Mouse (Mus musculus) forebrain, embryonic 13.5 days (tissue): ENCODE data around the gene Myo1f. TPM values are rescaled to one million over a fixed set of nuclear protein-coding genes. Genes with fewer than 3 reads are reported as not detected.

Source experiments
- ATAC-seq: fragments of 200-750 bp; cut with Nextera tagmentation; 2 replicates; pipeline ENCODE4 v1.8.0; 2017
- H3K27ac ChIP-seq: fragments of 300-500 bp; sonication (generic); 2 replicates; pipeline ENCODE4 v1.5.1; 2015; ENCODE audit warnings: inconsistent platforms, mild to moderate bottlenecking, moderate library complexity
- H3K27me3 ChIP-seq: fragments of 300-500 bp; sonication (generic); 2 replicates; pipeline ENCODE4 v1.6.1; 2015; ENCODE audit warnings: mild to moderate bottlenecking, inconsistent platforms
- H3K36me3 ChIP-seq: fragments of 300-500 bp; sonication (generic); 2 replicates; pipeline ENCODE4 v1.6.1; 2015; ENCODE audit warnings: mild to moderate bottlenecking, inconsistent platforms; ENCODE audit not compliant: poor library complexity, severe bottlenecking
- H3K4me1 ChIP-seq: fragments of 300-500 bp; sonication (generic); 2 replicates; pipeline ENCODE4 v1.6.1; 2015; ENCODE audit warnings: inconsistent platforms
- H3K4me2 ChIP-seq: fragments of 300-500 bp; sonication (generic); 2 replicates; pipeline ENCODE4 v1.6.1; 2015; ENCODE audit warnings: inconsistent platforms, mild to moderate bottlenecking, moderate library complexity
- H3K4me3 ChIP-seq: fragments of 300-500 bp; sonication (generic); 2 replicates; pipeline ENCODE4 v1.5.1; 2015; ENCODE audit warnings: mild to moderate bottlenecking, inconsistent platforms
- H3K9ac ChIP-seq: fragments of 300-500 bp; sonication (generic); 2 replicates; pipeline ENCODE4 v1.6.1; 2015; ENCODE audit warnings: mild to moderate bottlenecking, inconsistent platforms
- H3K9me3 ChIP-seq: fragments of 300-500 bp; sonication (generic); replicated peaks from 2 replicates; pipeline ENCODE4 v1.6.1; 2016; ENCODE audit warnings: inconsistent platforms
- WGBS: fragments of 180-500 bp; shearing (Covaris S2); methylation state at CpG from one replicate; pipeline ENCODE4 v1.1.7; 2015; 5-methylcytosine and 5-hydroxymethylcytosine counted together
- polyA plus RNA-seq: library from polyadenylated mRNA; unstranded; fragments of >200 nt; fragmentation: Nextera tagmentation; extraction: Ambion mirVana; gene quantifications from 2 replicates; pipeline ENCODE4 v1.2.1, GENCODE M21; 2015

Myo1f gene
- polyA plus RNA-seq, result 1.0 and 1.4 TPM in 2 replicates

DNA sequence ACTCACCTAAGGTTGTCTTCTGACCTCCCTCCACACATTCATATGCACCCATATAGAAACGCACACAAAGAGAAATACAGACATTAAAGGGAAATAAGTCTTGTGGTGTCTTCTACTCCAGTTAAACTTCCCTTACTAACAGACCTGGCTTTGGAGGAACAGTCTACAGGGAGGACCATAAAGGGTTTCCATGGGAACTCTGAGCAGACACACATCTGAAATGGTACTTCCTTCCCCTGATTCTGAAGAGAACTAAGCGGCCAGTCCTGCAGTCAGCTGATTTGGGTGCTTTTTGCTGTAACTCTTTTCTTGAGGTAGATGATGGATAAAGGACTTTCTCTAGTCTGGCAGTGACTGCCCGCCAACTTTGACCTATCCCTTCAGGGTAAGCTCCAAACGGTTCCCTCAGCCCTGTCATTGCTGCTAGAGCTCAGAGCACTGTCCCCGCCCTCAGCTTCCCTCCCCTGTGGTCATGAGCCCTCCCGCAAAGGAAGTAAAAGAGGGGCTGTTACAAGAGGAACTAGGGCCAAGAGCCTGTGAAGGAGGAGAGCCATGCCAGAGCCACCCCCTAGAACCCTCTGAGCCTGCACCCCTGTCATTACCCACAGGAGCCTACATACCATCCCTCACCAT, at the start of gene Myo1f:
Gene Myo1f (plus strand): TSS at position 485 of the 633 bp plus-strand sequence.
- WGBS, result 50% methylated on average over 6 of the region's 6 CpGs
- H3K27me3 ChIP-seq, result no peaks in the 10 kb centered on the region
- H3K4me2 ChIP-seq, result no peak within 1 kb of the TSS
- no peak for ATAC-seq
- no peaks in the 10 kb centered on the region for H3K9me3 ChIP-seq
- H3K4me3 ChIP-seq, result no peak within 1 kb of the TSS
- no peaks in the 10 kb centered on the region for H3K4me1 ChIP-seq
- H3K9ac ChIP-seq, result no peak within 1 kb of the TSS
- no peak within 1 kb of the TSS for H3K27ac ChIP-seq
- H3K36me3 ChIP-seq, result peaks cover 15% of the 10 kb centered on the region

DNA sequence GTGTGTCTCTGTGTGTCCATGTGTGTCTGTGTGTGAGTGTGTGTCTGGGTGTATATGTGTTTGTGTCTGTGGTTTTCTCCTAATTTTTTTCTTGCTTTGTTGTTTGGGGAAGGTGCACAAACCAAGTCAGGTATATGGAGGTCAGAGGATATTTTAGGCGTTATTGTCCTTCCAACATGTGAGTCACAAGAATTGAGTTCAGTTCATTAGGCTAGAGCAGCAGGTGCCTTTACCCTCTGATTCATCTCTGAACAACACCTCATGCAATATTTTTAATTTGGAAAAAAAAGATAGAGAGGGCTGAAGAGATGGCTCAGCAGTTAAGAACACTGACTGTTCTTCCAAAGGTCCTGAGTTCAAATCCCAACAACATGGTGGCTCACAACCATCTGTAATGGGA, 47.1 kb upstream of the Myo1f start:
- 89% methylated on average over 1 of the region's 1 CpGs for WGBS

DNA sequence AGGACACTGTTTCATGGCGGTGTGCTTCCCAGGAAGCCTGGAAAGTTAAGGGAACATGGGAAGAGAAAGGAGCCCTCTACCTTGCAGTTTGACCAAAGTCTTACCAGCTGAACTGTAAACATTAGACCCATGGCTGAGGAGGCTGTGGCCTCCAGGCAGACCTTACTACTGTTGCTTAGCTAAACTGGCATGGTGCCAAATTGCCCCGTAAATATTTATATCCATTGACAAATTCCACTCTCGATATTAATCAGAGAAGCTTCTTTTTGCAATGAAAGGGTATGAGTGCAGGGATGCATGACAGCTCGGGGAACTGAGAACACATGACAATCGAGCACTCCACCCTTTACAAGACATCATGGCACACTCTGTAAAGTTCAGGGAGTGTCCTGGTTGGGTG, 45.3 kb upstream of the Myo1f start:
- Histone ChIP-seq H3K9ac (no peak overlapping the region), H3K36me3 (no peaks in the 10 kb centered on the region), H3K4me3 (no peak overlapping the region), H3K27ac (no peak overlapping the region), H3K4me2 (no peak overlapping the region), H3K9me3 (no peaks in the 10 kb centered on the region), H3K27me3 (no peaks in the 10 kb centered on the region), H3K4me1 (no peaks in the 10 kb centered on the region)
- WGBS, result 79% methylated on average over 5 of the region's 5 CpGs
- ATAC-seq, result no peak

More for the DNA sequence above, 47.1 kb upstream of the Myo1f start:
- H3K4me1 ChIP-seq, result no peaks in the 10 kb centered on the region
- no peak overlapping the region for H3K9ac ChIP-seq
- no peaks in the 10 kb centered on the region for H3K36me3 ChIP-seq
- no peak overlapping the region for H3K4me3 ChIP-seq
- no peaks in the 10 kb centered on the region for H3K27me3 ChIP-seq
- no peak overlapping the region for H3K27ac ChIP-seq
- H3K9me3 ChIP-seq, result no peaks in the 10 kb centered on the region
- H3K4me2 ChIP-seq, result no peak overlapping the region
- ATAC-seq, result no peak

DNA sequence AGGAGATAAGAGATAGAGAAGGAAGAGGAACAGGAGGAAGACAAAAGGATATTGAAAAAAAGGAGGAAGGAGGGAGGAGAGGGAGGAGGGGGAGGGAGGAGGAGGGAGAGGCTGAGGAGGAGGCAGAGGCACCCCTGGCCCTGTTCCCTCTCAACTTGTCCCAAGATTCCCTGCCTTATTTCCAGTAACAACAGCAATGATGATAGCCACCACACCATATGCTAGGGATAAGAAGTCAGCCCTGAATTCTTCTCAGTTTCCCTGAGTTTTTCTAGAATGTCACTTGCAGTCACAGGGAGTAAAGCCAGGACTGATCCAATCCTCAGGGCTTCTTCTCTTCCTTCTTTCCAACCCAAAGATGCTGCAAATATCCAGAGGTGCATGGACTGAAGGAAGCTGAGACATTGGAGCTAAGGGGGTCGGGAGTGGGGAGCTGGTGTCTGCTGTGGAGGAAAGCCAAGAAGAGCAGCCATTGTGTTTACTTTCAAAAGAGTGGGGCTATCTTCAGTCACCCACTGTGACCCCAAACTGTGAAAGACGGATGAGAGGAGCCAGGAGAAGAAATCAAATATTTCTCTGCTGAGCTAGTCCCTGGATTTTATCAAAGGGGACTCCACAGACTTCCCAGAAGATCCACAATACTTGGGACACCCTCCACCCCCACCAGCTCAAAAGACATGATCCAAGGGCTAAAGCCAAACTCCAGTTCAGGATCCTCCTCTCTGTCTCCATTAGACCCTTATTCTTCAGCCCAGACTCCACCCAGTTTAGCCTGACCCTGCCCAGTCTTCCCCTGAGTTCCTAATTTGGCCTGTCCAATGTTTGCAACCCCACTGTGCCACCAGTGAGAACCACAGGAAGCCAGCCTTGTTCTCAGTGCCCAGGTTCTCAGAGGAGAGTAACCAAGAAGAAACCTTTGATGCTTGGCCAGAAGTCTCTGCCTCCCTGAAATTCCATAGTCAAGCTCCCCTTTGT, 42.8 kb upstream of the Myo1f start:
- Histone ChIP-seq H3K27me3 (no peaks in the 10 kb centered on the region), H3K36me3 (no peaks in the 10 kb centered on the region), H3K9ac (no peak overlapping the region), H3K9me3 (no peaks in the 10 kb centered on the region), H3K4me3 (no peak overlapping the region), H3K27ac (no peak overlapping the region), H3K4me1 (no peaks in the 10 kb centered on the region), H3K4me2 (no peak overlapping the region)
- ATAC-seq, result no peak
- 18% methylated on average over 2 of the region's 2 CpGs for WGBS

DNA sequence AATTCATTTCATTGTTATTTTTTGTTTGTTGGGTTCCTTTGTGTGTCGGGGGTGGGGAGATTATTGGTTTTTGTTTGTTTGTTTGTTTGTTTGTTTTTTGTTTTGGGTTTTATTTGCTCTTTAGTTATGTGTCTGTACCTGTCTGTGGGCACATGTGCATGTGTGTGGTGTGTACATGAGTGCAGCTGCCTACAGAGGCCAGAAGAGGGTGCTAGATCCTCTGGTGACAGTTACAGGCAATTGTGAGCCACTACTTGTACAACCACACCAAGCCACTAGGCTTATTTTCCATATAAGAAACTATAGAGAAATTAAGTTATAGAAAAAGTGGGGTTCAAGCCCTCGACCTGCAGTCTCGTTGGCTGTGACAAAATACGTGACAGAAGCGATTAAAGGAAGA, 41.6 kb upstream of the Myo1f start:
- no peaks in the 10 kb centered on the region for H3K9me3 ChIP-seq
- H3K27ac ChIP-seq, result no peak overlapping the region
- H3K9ac ChIP-seq, result no peak overlapping the region
- H3K4me1 ChIP-seq, result no peaks in the 10 kb centered on the region
- no peak for ATAC-seq
- no peak overlapping the region for H3K4me3 ChIP-seq
- no peaks in the 10 kb centered on the region for H3K27me3 ChIP-seq
- WGBS, result 94% methylated on average over 5 of the region's 5 CpGs
- no peaks in the 10 kb centered on the region for H3K36me3 ChIP-seq
- no peak overlapping the region for H3K4me2 ChIP-seq

DNA sequence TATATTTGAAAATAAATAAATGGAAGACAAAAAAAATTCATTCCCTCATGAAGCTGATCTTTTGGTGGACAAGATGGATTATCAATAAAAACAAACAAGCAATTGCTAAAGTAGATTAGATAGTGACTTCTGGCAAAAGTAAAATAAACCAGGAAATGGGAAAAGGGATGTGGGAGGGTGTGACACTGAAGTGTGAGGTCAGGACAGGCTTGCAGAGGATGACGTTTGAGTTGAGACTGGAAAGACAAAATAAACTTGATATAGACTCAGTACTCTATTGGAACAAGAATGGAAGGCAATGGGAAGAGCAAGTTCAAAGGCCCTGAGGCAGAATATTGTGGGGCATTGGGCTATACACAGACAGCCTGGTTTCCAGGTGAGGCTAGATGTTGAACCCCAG, 35.1 kb upstream of the Myo1f start:
- 74% methylated on average over 1 of the region's 1 CpGs for WGBS
- Histone ChIP-seq H3K36me3 (no peaks in the 10 kb centered on the region), H3K4me2 (no peak overlapping the region)

DNA sequence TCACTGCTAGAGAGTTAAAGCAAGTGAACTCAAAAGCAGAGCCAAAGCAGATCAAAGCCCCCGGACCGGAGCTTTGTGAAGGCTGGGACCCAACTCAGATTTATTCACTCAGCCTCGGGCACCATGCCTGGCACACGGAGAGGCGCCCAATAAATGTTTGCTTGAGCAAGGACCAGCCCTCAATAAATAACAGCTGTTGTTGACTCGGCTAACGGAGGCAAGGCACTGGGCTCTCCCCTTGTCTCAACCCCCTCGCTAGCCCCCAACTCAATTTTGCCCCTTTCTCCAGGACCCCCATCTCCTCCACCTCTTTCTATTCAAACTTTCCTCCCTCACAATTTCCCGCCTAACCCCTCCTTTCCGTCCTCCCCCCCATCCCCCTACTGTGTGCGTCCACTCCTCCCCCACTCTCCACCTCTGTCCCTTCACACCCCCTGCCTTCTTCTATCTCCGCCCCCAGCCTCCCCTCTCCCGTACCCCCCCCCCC, 32.0 kb upstream of the Myo1f start:
- no peaks in the 10 kb centered on the region for H3K9me3 ChIP-seq
- peak; percentile 57 for ATAC-seq
- peaks cover 29% of the 10 kb centered on the region for H3K4me1 ChIP-seq
- peak overlapping the region; percentile 70 for H3K27ac ChIP-seq
- peak overlapping the region; percentile 73 for H3K4me2 ChIP-seq
- H3K4me3 ChIP-seq, result peak overlapping the region; percentile 73
- H3K9ac ChIP-seq, result peak overlapping the region; percentile 79
- WGBS, result 3% methylated on average over 11 of the region's 13 CpGs
- no peaks in the 10 kb centered on the region for H3K27me3 ChIP-seq
- peaks cover 5% of the 10 kb centered on the region; the same call in 1 of the 2 replicates for H3K36me3 ChIP-seq

More for the DNA sequence above, 35.1 kb upstream of the Myo1f start:
- no peaks in the 10 kb centered on the region for H3K9me3 ChIP-seq
- ATAC-seq, result no peak
- H3K4me3 ChIP-seq, result no peak overlapping the region
- peaks cover 19% of the 10 kb centered on the region for H3K4me1 ChIP-seq
- H3K27me3 ChIP-seq, result no peaks in the 10 kb centered on the region
- no peak overlapping the region for H3K27ac ChIP-seq
- H3K9ac ChIP-seq, result no peak overlapping the region

DNA sequence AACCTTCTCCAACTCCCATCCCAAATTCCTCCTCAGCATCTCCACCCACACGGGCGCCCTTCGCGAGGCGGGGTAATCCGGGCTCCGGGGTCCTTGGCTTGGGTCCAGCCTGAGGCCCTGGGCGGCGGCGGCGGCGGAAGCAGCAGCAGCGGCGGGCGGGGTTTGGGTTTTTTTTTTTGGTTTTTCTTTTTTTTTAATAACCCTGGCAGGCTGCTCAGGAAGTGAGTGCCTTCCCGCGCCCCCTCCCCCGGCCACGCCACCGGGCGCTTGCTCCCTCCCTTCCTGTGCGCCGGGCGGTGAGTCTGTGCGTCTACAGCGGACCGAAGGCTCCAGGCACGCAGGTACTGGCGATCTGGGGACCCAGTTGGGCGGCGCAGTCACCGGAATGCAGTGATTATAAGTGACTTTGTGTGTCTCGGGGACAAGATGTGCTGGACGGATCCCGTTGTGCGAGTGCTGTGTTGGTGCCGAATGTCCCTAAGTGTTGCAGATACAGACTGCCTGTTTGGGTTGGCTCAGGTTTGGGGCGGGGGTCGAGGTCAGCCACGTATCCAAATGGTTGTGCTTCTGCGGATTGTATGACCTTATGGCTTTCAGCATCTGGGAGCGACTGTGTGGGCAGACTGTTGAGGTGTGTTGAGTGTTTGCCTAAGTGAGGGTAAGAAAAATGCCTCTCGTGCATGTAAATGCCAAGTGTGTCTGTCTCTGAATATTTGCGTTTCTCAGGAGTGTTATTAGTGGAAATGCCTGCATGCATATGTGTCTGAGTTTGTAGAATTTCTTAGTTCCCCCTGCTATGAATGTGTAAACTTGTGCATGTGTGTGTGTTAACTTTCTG, 31.4 kb upstream of the Myo1f start, which contains the start of gene Adamts10:
Gene Adamts10 (plus strand): TSS at position 287 of the 838 bp plus-strand sequence.
- Histone ChIP-seq H3K4me3 (peak within 1 kb of the TSS; percentile 73), H3K9ac (peak within 1 kb of the TSS; percentile 79), H3K4me2 (peak within 1 kb of the TSS; percentile 73), H3K27ac (peak within 1 kb of the TSS; percentile 70), H3K4me1 (peaks cover 29% of the 10 kb centered on the region), H3K36me3 (peaks cover 12% of the 10 kb centered on the region), H3K27me3 (no peaks in the 10 kb centered on the region), H3K9me3 (no peaks in the 10 kb centered on the region)
- peak; percentile 52 for ATAC-seq
- under 1% methylated on average over 44 of the region's 44 CpGs for WGBS

DNA sequence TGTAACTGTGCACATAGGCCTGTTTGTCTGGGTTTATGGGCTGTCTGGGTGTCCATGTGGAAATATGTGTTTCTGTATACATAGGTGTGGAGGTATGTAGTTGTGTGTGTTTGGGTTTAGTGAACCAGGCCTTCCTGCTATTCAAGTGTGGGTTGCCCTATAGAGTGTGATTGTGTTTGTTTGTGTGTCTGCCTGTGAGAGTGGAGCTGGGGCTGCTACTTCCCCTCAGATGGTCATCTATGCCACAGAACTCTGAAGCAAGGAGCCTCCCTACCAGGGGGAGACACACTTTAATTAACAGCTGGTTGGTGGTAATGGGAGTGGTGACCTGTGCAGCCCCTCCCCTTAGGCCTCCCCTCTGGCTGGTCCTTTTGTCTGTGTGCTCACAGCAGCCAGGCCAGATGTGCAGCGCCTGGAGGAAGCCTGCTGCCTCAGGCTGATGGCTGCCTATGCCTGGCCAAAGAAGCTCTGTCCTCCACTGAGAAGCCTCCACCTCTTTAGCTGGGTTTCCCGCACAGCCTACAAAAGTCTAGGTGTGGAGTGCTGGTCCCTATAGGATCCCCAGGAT, 30.6 kb upstream of the Myo1f start:
- Histone ChIP-seq H3K9ac (peak overlapping the region; percentile 79), H3K4me3 (peak overlapping the region; percentile 73), H3K4me1 (peaks cover 29% of the 10 kb centered on the region), H3K27ac (peak overlapping the region; percentile 70), H3K36me3 (peaks cover 19% of the 10 kb centered on the region), H3K27me3 (no peaks in the 10 kb centered on the region), H3K9me3 (no peaks in the 10 kb centered on the region), H3K4me2 (peak overlapping the region; percentile 73)
- peak; percentile 33 for ATAC-seq
- 4% methylated on average over 2 of the region's 2 CpGs for WGBS

DNA sequence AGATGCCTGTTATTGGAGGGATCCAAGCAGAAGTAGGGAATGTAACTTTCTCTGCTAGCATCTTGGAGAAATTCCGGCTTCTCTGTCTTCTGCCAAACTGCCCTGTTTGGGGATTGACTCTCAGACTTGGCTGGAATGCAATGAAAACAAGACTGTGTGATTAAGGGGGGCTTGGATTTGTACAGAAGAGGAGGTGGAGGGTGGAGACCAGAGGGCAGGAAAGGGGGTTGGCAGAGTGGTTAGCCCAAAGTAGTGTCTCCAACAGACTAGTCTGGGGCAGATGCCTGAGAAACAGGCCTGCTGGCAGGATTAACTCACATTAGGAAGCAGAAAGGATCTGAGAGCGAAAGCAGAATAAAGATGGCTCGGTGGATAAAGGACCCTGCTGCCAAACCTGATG, 29.0 kb upstream of the Myo1f start:
- H3K9me3 ChIP-seq, result no peaks in the 10 kb centered on the region
- H3K9ac ChIP-seq, result no peak overlapping the region
- no peak overlapping the region for H3K4me2 ChIP-seq
- no peak overlapping the region for H3K27ac ChIP-seq
- WGBS, result 65% methylated on average over 3 of the region's 3 CpGs
- H3K27me3 ChIP-seq, result no peaks in the 10 kb centered on the region
- H3K4me3 ChIP-seq, result no peak overlapping the region
- ATAC-seq, result no peak
- peaks cover 36% of the 10 kb centered on the region for H3K36me3 ChIP-seq
- peaks cover 29% of the 10 kb centered on the region for H3K4me1 ChIP-seq

DNA sequence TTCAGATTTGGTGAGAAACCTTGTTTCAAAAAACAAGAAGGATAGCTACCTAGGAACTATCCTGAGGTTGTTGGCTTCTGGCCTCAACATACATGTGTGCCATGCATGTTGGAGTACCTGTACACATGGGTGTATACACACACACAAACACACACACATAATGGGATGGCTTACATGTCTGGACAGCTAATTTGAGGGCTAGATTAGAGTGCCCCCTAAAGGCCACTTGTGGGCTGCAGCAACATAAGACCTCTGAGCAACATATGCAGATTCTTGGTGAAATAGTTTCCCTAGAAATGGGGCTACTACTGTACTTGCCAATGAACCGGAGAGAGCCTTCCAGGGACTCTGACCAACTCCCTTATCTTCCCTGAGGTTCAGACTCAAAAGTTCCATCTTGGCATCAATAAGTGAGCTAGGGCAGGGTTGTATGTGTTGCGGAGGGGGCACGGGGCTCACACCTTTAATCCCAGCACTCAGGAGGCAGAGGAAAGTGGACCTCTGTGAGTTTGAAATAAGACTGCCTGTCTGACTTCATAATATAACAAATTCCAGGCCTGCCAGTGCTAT, 16.3 kb upstream of the Myo1f start:
- Histone ChIP-seq H3K9ac (no peak overlapping the region), H3K27me3 (no peaks in the 10 kb centered on the region), H3K4me1 (no peaks in the 10 kb centered on the region), H3K36me3 (peaks cover 58% of the 10 kb centered on the region), H3K27ac (no peak overlapping the region), H3K4me2 (no peak overlapping the region), H3K4me3 (no peak overlapping the region), H3K9me3 (no peaks in the 10 kb centered on the region)
- WGBS, result 93% methylated on average over 3 of the region's 3 CpGs
- no peak for ATAC-seq
